ENCODE assay signal across 29 mouse cellular contexts in the genomic region with DNA sequence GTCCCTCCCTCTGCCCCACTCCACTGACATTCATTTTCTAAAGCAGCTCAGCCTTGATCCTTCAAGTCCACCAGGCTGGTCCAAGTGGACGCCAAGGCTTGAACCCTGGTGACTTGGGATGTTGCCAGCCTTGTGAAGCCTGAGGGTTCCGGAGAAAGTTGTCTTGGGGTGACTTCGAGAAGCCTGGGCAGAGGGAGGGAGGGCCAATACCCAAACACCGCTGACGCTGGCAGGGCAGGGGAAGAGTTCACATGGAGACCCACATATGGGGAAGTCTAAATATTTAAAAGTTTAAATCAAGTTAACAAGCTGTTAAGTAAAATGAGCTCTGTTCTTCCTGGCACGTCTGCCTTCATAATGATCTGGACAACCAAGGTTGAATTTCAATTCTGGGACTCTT. TPM values are rescaled to one million over a fixed set of nuclear protein-coding genes. Genes with fewer than 3 reads are reported as not detected.
"Had no signal": no experiment of that assay in that cellular context is flagged by ENCODE, and none has a peak within 500 bp of the region (broad histone marks: within the 10 kb centered on the region; RNA-seq: fewer than 3 reads in every experiment).

No protein-coding gene starts in this region.

- H3K9me3 ChIP-seq: embryonic facial prominence, embryonic 10.5 days; embryonic facial prominence, embryonic 12.5 days; embryonic facial prominence, embryonic 13.5 days; embryonic facial prominence, embryonic 15.5 days; forebrain, embryonic 10.5 days; forebrain, embryonic 12.5 days; forebrain, embryonic 13.5 days; forebrain, embryonic 15.5 days had no signal

- H3K27ac ChIP-seq: embryonic facial prominence, embryonic 10.5 days; embryonic facial prominence, embryonic 12.5 days; embryonic facial prominence, embryonic 13.5 days; embryonic facial prominence, embryonic 15.5 days; forebrain, embryonic 10.5 days; forebrain, embryonic 12.5 days; forebrain, embryonic 13.5 days; forebrain, embryonic 15.5 days; gastrocnemius, adult 2 months; heart, adult 2 months had no signal

- ATAC-seq: forebrain, embryonic 13.5 days; forebrain, embryonic 14.5 days; forebrain, embryonic 15.5 days; forebrain, embryonic 16.5 days; forebrain, postnatal 0 days had no signal

- H3K36me3 ChIP-seq: embryonic facial prominence, embryonic 10.5 days; embryonic facial prominence, embryonic 12.5 days; embryonic facial prominence, embryonic 13.5 days; embryonic facial prominence, embryonic 15.5 days; forebrain, embryonic 10.5 days; forebrain, embryonic 12.5 days; forebrain, embryonic 15.5 days had no signal

- H3K4me3 ChIP-seq: embryonic facial prominence, embryonic 10.5 days; embryonic facial prominence, embryonic 12.5 days; embryonic facial prominence, embryonic 13.5 days; embryonic facial prominence, embryonic 15.5 days; erythroblast, embryonic 14.5 days; forebrain, embryonic 10.5 days; forebrain, embryonic 12.5 days; forebrain, embryonic 13.5 days; forebrain, embryonic 15.5 days; gastrocnemius, adult 2 months; heart, adult 2 months had no signal

- DNase-seq: cerebellum, adult 2 months; cerebellum, adult 8-10 months; cerebellum, adult 9-10 months; cerebellum, adult 9-11 months; cerebellum, postnatal 10 days; cerebellum, postnatal 14 days; cerebellum, postnatal 25 days; cerebellum, postnatal 36 days; embryo, embryonic 11 days; forebrain, postnatal 0 days; gastrocnemius, adult 2 months; gastrocnemius, postnatal 10 days; gastrocnemius, postnatal 14 days; gastrocnemius, postnatal 25 days; gastrocnemius, postnatal 36 days; heart, adult 11 months; heart, adult 18-20 months; heart, adult 2 months had no signal

- H3K4me2 ChIP-seq: embryonic facial prominence, embryonic 12.5 days; embryonic facial prominence, embryonic 13.5 days; embryonic facial prominence, embryonic 15.5 days; forebrain, embryonic 12.5 days; forebrain, embryonic 13.5 days; forebrain, embryonic 15.5 days had no signal

- H3K9ac ChIP-seq: embryonic facial prominence, embryonic 12.5 days; embryonic facial prominence, embryonic 13.5 days; embryonic facial prominence, embryonic 15.5 days; forebrain, embryonic 12.5 days; forebrain, embryonic 13.5 days; forebrain, embryonic 15.5 days; forebrain, postnatal 0 days had no signal

- H3K27me3 ChIP-seq: forebrain, embryonic 15.5 days had no signal

RNA-seq across cellular contexts. Expression of gene Kcnq4, which starts 15.7 kb away (rescaled TPM):
- polyA plus RNA-seq: erythroblast, embryonic 14.5 days had no signal
